18 mouse cellular contexts compared by ENCODE assay signal in the genomic region with DNA sequence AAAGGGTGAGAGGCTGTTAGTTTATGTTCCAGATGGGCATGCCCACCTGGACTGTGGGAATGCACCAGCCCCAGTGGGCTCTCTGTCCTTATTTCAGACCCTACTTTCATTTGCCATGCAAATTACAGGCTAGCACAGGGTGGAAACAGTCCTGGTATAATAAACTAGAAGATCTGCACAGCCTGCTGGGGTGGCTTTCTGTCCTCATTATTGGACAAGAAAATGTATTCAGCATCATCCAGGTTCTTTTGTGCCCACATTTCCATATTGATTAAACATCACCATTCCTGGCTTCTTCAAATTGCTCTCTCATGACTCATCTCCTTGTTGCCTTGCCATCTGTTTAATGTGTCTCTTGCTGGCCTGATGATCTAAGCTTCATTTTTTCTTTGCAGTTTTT.
DNase-seq lines count a peak whose midpoint lies in the region; ATAC-seq and TF ChIP-seq lines count a peak whose summit lies in the region.
"Had no signal": no experiment of that assay in that cellular context is flagged by ENCODE, and none has a peak within 500 bp of the region (broad histone marks: within the 10 kb centered on the region; RNA-seq: fewer than 3 reads in every experiment).

No protein-coding gene starts in this region.

- no peaks in the 10 kb centered on the region for H3K4me1 ChIP-seq in kidney, embryonic 16.5 days (ENCODE audit: insufficient read depth, low read length)
- H3K4me1 ChIP-seq: embryonic facial prominence, embryonic 12.5 days; limb, embryonic 13.5 days had no signal

- H3K4me2 ChIP-seq in kidney, embryonic 16.5 days (replicated peaks; ENCODE audit: low read depth, low read length) = no peak overlapping the region
- H3K4me2 ChIP-seq: embryonic facial prominence, embryonic 12.5 days; limb, embryonic 13.5 days had no signal

- H3K9me3 ChIP-seq in kidney, embryonic 16.5 days (ENCODE audit: low read length) = no peaks in the 10 kb centered on the region
- H3K9me3 ChIP-seq: embryonic facial prominence, embryonic 12.5 days; G1E; limb, embryonic 13.5 days had no signal

- no peak for TF ChIP-seq CTCF in layer of hippocampus, adult 2 months (conservative IDR thresholded peaks at IDR 0.05)

- no peaks in the 10 kb centered on the region for H3K36me3 ChIP-seq in kidney, embryonic 16.5 days (ENCODE audit: insufficient read depth, low read length)
- H3K36me3 ChIP-seq: embryonic facial prominence, embryonic 12.5 days; G1E; limb, embryonic 13.5 days had no signal

- no peaks in the 10 kb centered on the region for H3K27me3 ChIP-seq in kidney, embryonic 16.5 days (ENCODE audit: insufficient read depth, low read length)
- H3K27me3 ChIP-seq: embryonic facial prominence, embryonic 12.5 days; limb, embryonic 13.5 days had no signal

- H3K9ac ChIP-seq in kidney, embryonic 16.5 days (replicated peaks; ENCODE audit: low read length) = no peak overlapping the region
- H3K9ac ChIP-seq: embryonic facial prominence, embryonic 12.5 days; limb, embryonic 13.5 days had no signal

- ATAC-seq in kidney, embryonic 16.5 days (ENCODE audit: low FRiP score, low TSS enrichment) = no peak
- ATAC-seq: inflammation-experienced regulatory T-cells, adult 6 months had no signal

- peak overlapping the region; percentile 15; the same call in 1 of the 2 replicates for H3K27ac ChIP-seq in layer of hippocampus, adult 2 months
- no peak overlapping the region for H3K27ac ChIP-seq in kidney, embryonic 16.5 days (ENCODE audit: low read length)
- H3K27ac ChIP-seq: embryonic facial prominence, embryonic 12.5 days; heart, adult 2 months; limb, embryonic 13.5 days; macrophage had no signal

- H3K4me3 ChIP-seq in layer of hippocampus, adult 2 months = no peak overlapping the region
- no peak overlapping the region for H3K4me3 ChIP-seq in kidney, embryonic 16.5 days (ENCODE audit: low read length)
- H3K4me3 ChIP-seq: embryonic facial prominence, embryonic 12.5 days; heart, adult 2 months; limb, embryonic 13.5 days had no signal

- peak; percentile 8 to 13 for DNase-seq in frontal cortex, postnatal 36 days (ENCODE audit: low spot score in 2 of 2)
- no peak for DNase-seq in frontal cortex, postnatal 14 days (ENCODE audit: low spot score in 2 of 2)
- DNase-seq in right cerebral cortex, adult 18-20 months = peak; percentile 8
- DNase-seq in right cerebral cortex, postnatal 4 days = no peak
- peak; percentile 10 to 51 for DNase-seq in layer of hippocampus, adult 2 months (ENCODE audit: low spot score in 2 of 2)
- peak; percentile 44 for DNase-seq in telencephalon, adult 2 months (ENCODE audit: low read depth, low spot score)
- DNase-seq in gastrocnemius, postnatal 14 days = no peak
- DNase-seq: adrenal gland, postnatal 25 days; cerebellum, postnatal 36 days; heart, adult 2 months; lung, adult 2 months; retina, postnatal 1 day had no signal

- intact Hi-C loops in gastrocnemius, postnatal 14 days (cut with DNase I; ENCODE audit: low total_unique reads) = no loop called here

Comparison
In these comparisons a context has a peak if more than half of its experiments do, and no peak if none do; other contexts are left out.
1. DNase-seq: peak in frontal cortex, postnatal 36 days (2 of 2), right cerebral cortex, adult 18-20 months (single experiment), layer of hippocampus, adult 2 months (2 of 2) and telencephalon, adult 2 months (single experiment); none in frontal cortex, postnatal 14 days (0 of 2), right cerebral cortex, postnatal 4 days (single experiment) and gastrocnemius, postnatal 14 days (single experiment).